Mouse (Mus musculus) left cerebral cortex, postnatal 4 days (tissue): ENCODE measurements around the gene Sigmar1. TPM values are rescaled to one million over a fixed set of nuclear protein-coding genes. Genes with fewer than 3 reads are reported as not detected.
A peak's percentile ranks its signal among the peaks of the same experiment; 100 is the strongest.

Source experiments
- DNase-seq: peaks from one replicate; pipeline ENCODE4 v3.0.0-alpha.2; 2022
- intact Hi-C: fragments of 180-260 bp; cut with DNase I; formaldehyde crosslinking; loops from one replicate; pipeline ENCODE4 v1.15.1; 2025
- total RNA-seq, 2 experiments: library from RNA; stranded (reverse); gene quantifications; 2 replicates each; pipeline ENCODE4 v1.2.3; 2021

Gene Sigmar1
- total RNA-seq, 2 experiments from 2014 or later: 45.7 to 49.7 TPM

DNA sequence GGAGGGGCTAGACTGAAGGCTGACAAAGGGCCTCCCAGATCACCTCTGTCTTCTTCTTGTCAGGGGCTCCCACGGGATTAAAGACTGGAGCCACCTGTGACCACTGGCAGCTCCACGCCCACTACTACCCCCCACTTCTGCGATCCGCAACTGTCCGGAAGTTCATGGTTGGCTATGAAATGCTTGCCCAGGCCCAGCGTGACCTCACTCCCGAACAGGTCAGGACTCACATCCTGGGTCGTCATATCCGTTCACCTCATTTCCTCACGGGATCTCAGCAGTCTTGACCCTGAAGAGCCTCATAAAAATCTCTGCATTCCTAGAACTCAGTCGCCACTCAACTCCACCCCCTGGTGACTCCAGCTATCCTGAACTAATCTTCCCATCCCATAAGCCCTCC is 2.1 kb upstream of the Sigmar1 start:
- intact Hi-C loops: no loop called here
- DNase-seq: no peak

DNA sequence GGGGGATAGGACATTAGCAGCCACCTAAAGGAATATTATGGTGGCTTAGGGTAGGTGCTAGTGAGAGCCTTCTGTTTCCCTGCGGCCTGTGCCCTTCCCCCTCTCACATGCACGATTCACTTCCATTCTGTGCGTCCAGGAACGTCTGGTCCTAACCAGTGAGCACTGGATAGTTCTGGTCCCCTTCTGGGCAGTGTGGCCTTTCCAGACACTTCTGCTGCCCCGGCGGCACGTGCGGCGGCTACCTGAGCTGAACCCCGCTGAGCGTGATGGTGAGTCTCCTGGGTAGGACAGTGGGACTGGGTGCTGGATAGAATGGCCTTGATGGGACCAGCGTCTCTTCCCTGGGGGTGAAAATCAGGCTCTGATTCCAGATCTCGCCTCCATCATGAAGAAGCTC is 1.4 kb upstream of the Sigmar1 start:
- intact Hi-C loops: no loop called here
- DNase-seq: no peak

- intact Hi-C loops: no loop called here
- no peak for DNase-seq
These were observed 483 bp upstream of the Sigmar1 start for GRCm38 (mm10) chr4:41756440-41756839.

DNA sequence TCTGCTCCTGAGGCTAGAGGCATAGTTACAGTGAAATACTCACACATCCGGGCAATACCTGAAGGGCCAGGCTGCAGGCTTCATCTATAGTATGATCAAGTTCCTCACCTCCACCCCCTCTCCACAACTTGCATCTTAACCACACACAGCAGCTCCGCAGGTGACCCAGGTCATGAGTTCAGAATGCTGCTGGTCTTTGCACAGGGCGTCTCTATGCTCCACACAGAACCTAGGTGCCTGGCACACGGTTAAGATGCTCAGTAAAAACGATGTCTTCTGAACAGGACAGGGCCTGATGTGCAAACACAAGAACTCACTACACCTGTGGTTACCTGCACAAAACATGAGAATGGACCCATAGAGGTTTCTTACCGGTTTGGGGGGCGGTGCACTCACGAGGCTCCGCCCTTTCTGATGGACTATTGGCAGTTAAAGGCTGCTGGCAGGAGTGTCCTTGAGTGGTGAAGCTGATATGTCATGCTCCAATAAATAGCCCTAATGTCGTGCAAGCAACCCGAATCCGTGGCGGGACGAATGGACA is 1.1 kb downstream of the Sigmar1 start, which contains the start of gene Galt:
Gene Galt (plus strand): TSS at position 432 of the 541 bp plus-strand sequence.
- intact Hi-C loops: no loop called here
- peak; percentile 49 for DNase-seq

DNA sequence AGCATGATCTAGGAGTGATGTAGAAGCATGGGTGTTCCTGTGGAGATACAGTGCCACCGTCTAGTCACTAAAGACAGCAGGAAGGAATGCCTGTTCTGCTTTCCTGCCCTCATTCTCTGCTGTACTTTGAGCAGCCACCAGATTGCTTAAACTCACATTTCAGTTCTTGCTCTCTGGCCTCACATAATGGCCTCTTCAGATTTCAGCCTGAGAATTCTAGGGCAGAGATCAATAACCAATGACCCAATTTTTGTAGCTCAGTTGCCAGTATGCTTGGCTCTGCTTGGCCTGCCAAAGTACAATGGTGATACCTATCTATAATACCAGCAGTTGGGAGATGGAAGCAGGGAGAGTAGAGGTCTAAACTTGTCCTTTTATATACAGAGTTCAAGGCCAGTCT is 10.9 kb downstream of the Sigmar1 start:
- no peak for DNase-seq
- intact Hi-C loops: no loop called here

DNA sequence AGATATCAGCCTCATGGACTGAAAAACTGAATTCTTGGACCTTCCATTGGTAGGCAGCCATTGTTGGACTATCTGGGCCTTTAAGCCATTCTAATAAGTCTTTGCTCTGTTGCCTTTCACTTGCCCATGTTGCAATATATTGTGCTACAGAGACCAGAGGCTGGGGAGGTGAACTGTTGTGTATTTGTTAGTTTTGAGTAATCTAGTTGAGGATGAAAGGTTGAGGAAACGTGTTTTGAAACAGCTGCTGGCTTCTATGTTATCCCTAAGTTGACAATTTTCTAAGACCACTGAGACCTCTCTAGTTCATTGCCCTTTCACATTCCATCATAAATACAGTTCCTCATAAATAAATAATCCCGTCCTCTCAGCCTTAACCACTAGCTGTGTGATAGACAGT is 11.8 kb downstream of the Sigmar1 start:
- intact Hi-C loops: no loop called here
- no peak for DNase-seq

GRCm38 (mm10) chr4:41741158-41741560 is 14.8 kb downstream of the Sigmar1 start:
- peak; percentile 93 for DNase-seq
- intact Hi-C loops: no loop called here

DNA sequence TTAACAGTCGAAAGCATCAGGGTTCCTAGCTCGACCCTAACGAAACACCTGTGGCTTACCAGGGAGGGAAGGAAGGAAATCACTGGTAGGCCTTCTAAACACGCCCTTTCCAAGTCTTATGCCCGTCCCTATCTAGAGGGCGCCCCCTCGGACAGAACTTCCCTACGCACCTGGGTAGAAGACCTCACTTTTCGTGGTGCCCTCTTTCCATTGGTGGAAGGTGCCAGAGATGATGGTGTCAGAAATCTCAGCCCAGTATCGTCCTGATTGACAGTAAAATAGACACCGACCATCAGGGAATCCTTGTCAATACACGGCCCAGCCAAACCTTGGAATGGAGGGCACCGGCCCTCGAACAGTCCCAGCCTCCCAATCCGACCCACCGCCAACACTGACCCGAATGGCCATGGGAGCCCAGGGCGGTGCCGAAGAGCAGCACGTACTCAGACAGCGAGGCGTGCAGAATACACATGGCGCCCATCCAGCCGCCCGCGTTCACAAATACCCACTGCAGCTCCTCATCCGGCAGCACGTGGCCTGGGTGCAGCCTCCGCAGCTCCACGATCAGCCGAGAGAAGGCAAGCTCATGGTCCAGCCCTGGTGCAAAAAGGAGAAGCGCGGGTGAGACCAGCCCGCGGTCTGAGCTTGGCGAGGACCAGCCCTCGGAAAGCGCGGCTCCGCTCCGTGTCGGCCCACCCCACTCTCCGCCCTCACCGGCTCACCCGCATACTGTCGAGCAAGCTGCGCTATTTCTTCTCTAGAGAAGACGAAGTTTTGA is 15.4 kb downstream of the Sigmar1 start:
- peak; percentile 59 for DNase-seq
- intact Hi-C loops: no loop called here

DNA sequence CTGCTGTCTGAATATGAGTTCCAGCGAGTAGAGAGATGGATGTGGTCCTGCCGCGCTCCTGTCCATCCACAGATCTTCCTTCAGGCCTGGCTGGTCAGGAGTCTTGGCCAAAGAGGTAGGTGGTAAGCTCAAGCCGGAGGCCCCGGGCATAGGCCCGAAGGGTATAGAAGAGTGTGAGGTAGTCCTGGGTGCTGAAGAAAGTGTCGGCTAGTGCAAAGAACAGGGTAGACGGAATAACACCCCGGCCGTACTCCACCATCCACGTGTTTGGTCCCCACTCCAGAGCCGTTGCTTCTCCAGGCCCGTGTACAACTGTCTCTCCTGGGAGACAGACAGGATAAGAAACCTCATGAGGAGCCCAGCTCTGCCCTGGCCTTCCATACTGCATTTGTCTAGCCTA is 16.7 kb downstream of the Sigmar1 start:
- intact Hi-C loops: loop anchor here (2.0 kb wide), 1 partner anchor 24 kb away; no protein-coding TSS in a partner anchor
- no peak for DNase-seq

DNA sequence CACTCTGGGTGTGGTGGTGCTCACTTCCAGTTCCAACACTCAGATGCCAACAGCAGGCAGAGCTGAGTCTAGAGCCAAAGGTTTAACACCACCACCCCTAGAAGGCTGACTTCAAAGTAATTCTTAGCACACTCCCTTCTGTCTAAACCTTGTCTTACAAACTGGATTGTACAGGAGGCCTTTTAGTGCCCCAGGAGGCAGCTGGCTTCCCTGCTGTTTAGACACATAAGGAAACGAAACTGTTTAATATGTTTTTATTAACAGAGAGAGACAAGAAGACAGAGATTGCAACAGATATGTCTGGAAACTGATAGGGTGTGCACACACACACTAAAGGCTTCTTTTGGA is 17.7 kb downstream of the Sigmar1 start:
- no peak for DNase-seq

GRCm38 (mm10) chr4:41737602-41738255 is 18.2 kb downstream of the Sigmar1 start:
- DNase-seq: peak; percentile 78
- intact Hi-C loops: loop anchor here (2.0 kb wide), 1 partner anchor 23 kb away; no protein-coding TSS in a partner anchor

More for the DNA sequence above, 17.7 kb downstream of the Sigmar1 start:
- intact Hi-C loops: loop anchor here (2.0 kb wide), 1 partner anchor 23 kb away; no protein-coding TSS in a partner anchor

- intact Hi-C loops: no loop called here
- DNase-seq: no peak
These were observed 24.7 kb downstream of the Sigmar1 start, which contains the start of gene Arid3c for GRCm38 (mm10) chr4:41731052-41731765. Gene Arid3c, minus strand, starts transcription at chr4:41731142.

- intact Hi-C loops: no loop called here
- DNase-seq: no peak
These were observed 28.9 kb downstream of the Sigmar1 start for GRCm38 (mm10) chr4:41726826-41727621.

GRCm38 (mm10) chr4:41722918-41723351 is 33.0 kb downstream of the Sigmar1 start, which contains the start of gene Dctn3:
Gene Dctn3, minus strand, starts transcription at chr4:41723170.
- peak; percentile 87 for DNase-seq
- intact Hi-C loops: no loop called here

DNA sequence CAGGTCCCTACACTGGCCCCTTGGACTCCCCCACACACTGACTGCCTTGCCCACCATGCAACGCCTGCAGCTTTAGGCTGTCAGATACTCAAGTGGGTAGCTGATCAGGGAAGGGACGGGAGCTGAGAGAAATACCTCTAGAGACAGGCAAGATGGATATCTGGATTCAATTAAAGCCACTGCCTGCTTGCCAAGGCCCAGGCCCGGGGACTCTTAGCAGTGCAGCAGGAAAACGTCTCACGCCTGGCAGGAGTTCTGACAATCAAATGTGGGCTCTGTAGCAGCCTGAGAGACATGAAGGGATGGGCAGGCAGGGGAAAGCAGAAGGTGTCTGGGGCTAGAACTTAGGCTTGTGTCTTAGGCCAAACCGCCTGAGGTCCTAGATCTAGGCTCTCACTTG is 39.1 kb downstream of the Sigmar1 start:
- no peak for DNase-seq
- intact Hi-C loops: no loop called here

DNA sequence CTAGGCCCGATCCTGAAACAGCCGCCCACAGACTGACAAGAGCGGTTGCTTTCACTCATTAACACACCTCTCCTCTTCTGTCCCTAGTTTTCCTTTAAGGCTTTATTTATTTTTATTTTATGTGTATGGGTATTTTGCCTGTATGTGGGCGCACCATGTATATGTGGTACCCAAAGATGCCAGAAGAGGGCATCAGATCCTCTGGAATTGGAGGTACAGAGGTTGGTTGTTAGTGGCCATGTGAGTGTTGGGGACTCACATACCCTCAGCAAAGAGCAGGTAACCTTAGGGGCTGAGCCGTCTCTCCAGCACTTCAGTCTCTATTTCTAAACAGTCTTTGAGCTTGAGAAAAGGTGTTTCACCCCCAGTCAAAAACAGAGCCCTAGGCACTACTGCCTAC is 40.4 kb downstream of the Sigmar1 start:
- no peak for DNase-seq
- intact Hi-C loops: loop anchor here (2.0 kb wide), 1 partner anchor 23 kb away; no protein-coding TSS in a partner anchor

DNA sequence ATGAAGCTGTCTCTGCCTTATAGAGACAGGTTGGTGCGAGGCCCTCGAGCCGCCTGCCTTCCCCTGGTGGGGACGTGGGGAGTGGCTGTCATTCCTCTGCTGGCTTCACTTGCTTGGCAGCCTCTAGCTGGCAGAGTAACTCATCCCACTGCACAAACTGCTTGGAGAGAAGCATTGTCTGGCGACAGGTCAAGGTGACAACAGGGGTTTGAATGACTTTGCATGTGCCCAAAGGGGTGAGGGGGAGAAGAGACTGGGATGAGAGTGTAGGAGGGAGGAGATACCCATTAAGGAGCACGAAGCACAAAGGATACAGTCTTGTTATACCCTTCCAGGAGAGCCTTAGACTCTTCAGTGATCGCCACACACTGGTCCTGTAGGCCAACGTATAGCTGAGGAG is 40.9 kb downstream of the Sigmar1 start:
- no peak for DNase-seq
- intact Hi-C loops: loop anchor here (2.0 kb wide), 1 partner anchor 24 kb away; no protein-coding TSS in a partner anchor

DNA sequence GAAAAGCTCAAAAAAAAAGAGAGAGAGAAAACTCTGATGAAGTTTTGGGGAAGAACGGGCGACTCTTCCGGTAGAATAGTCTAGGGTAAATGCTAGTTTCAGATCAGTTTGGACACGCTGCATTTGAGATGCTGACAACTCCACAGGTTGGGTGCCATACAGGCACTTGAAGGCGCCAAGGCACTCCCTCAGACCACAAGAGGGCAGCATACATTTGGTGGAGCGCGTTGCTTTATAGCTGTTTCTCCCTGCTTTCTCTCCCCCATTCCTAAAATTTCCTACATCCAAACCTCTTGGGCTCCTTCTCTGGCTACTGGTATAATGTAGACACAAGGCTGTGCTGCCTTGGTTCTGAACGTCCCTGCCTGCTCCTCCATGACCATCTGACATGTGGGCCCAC is 41.7 kb downstream of the Sigmar1 start:
- DNase-seq: peak; percentile 71
- intact Hi-C loops: loop anchor here (2.0 kb wide), 1 partner anchor 25 kb away; no protein-coding TSS in a partner anchor

DNA sequence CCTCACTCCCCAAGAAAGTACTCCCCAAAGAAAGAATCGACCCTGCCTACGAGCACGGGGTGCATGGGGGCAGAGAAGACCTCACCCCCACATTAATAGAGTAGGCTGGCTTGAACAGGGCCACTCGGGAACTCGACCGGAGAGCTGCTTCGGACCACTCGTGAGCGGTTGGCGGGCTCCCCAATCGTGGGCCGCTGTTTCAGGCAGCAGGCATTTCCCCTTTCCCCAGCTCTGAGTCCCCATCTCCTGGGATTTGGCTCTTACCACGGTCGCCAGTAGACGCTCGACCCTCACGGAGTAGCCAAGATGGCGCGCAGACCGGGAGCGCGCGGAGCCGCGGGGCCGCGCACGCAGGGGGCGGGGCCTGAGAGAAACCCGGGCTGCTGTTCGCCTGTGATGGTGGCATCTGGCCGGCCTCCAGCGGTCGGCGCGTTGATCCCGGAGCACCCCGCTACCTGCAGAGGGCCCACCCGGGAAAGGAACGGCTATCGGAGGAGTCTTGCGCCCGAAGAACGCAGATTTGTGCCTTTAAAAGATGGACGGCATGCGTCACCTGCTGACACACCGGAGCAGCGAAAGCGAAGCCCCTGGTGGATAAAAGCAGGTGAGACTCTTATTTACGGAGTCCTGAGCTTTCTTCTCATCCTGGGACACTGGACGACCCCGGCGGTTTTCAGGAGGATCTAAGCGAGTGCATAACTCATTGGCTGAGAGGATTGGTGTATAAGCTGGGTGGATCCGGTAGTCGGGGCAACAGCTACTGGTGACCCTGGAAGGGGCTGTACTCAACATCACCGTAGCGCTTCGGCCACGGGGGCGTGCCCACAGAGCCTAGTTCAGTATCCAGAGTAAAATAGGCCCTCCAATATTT is 42.5 kb downstream of the Sigmar1 start, which contains the start of gene Rpp25l:
Gene Rpp25l (minus strand): TSS at position 338 of the 871 bp plus-strand sequence.
- intact Hi-C loops: loop anchor here (2.0 kb wide), 1 partner anchor 25 kb away; no protein-coding TSS in a partner anchor
- peak; percentile 88 for DNase-seq
